Comparison of ENCODE assay signal across 1 mouse cellular context in genomic region chr13:58365179-58365578, GRCm38 (mm10). TPM values are rescaled to one million over a fixed set of nuclear protein-coding genes. Genes with fewer than 3 reads are reported as not detected.
"Had no signal": no experiment of that assay in that cellular context is flagged by ENCODE, and none has a peak within 500 bp of the region (broad histone marks: within the 10 kb centered on the region; RNA-seq: fewer than 3 reads in every experiment).

No protein-coding gene starts in this region.

RNA-seq across cellular contexts. Expression of gene Kif27, which starts 6.3 kb away (rescaled TPM):
- polyA plus RNA-seq: inflammation-experienced regulatory T-cells, adult 6 months had no signal
